Mouse (Mus musculus) lung, embryonic 14.5 days (tissue): ENCODE data around the gene Itpkb. TPM values are rescaled to one million over a fixed set of nuclear protein-coding genes. Genes with fewer than 3 reads are reported as not detected.

ENCODE experiments used
- ATAC-seq: fragments of 200-750 bp; cut with Nextera tagmentation; 2 replicates; pipeline ENCODE4 v1.8.0; 2017; ENCODE audit warnings: mild to moderate bottlenecking, moderate TSS enrichment, moderate library complexity; ENCODE audit not compliant: insufficient read depth
- DNase-seq: peaks from one replicate; pipeline ENCODE4 v3.0.0-alpha.2; 2015
- H3K27ac ChIP-seq: fragments of 300-500 bp; sonication (generic); 2 replicates; pipeline ENCODE4 v1.5.1; 2014; ENCODE audit warnings: low read depth, mild to moderate bottlenecking, moderate library complexity
- H3K27me3 ChIP-seq: fragments of 300-500 bp; sonication (generic); 2 replicates; pipeline ENCODE4 v1.6.1; 2014; ENCODE audit warnings: low read length, control low read depth; ENCODE audit not compliant: insufficient read depth
- H3K36me3 ChIP-seq: fragments of 300-500 bp; sonication (generic); 2 replicates; pipeline ENCODE4 v1.6.1; 2014; ENCODE audit warnings: control low read depth; ENCODE audit not compliant: insufficient read depth
- H3K4me1 ChIP-seq: fragments of 300-500 bp; sonication (generic); 2 replicates; pipeline ENCODE4 v1.6.1; 2014; ENCODE audit warnings: antibody characterized with exemption, control low read depth; ENCODE audit not compliant: insufficient read depth
- H3K4me2 ChIP-seq: fragments of 300-500 bp; sonication (generic); 2 replicates; pipeline ENCODE4 v1.6.1; 2014; ENCODE audit warnings: mild to moderate bottlenecking
- H3K4me3 ChIP-seq: fragments of 300-500 bp; sonication (generic); 2 replicates; pipeline ENCODE4 v1.5.1; 2014; ENCODE audit warnings: low read depth, low read length
- H3K9ac ChIP-seq: fragments of 300-500 bp; sonication (generic); 2 replicates; pipeline ENCODE4 v1.6.1; 2014
- H3K9me3 ChIP-seq: fragments of 300-500 bp; sonication (generic); 2 replicates; pipeline ENCODE4 v1.6.1; 2016; ENCODE audit warnings: low read depth, low read length, control low read depth
- CTCF ChIP-seq: IDR thresholded peaks from 2 replicates; pipeline ENCODE4 v1.5.1; 2016; ENCODE audit warnings: antibody characterized with exemption, low read depth
- WGBS: fragments of 180-500 bp; shearing (Covaris S2); extraction: QIAGEN DNeasy Blood & Tissue Kit; methylation state at CpG from one replicate; pipeline ENCODE4 v1.1.7; 2014; 5-methylcytosine and 5-hydroxymethylcytosine counted together
- polyA plus RNA-seq: library from polyadenylated mRNA; unstranded; fragments of >200 nt; fragmentation: Nextera tagmentation; extraction: Ambion mirVana; gene quantifications from 2 replicates; pipeline ENCODE4 v1.2.1, GENCODE M21; 2014

Itpkb gene
- polyA plus RNA-seq, 1 experiment from 2014 or later = 9.0 TPM

DNA sequence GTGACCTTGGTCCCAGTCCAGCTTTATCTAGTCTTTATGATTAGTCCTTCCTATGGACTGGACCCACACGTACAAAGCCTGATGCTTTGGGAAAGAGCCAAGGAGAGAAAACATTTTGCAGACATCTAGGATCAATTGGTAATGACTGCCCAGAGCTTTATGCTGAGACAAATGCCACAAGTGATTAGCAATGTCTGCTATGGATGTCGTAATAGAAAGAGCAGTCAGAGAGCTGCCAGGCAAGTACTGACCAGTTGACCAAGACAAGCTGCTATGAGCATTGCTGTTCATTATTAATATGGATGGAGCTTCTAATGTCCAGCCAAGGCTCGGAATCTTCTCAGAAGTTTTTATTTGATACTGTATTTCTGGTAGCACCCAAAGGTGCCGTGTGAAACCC, 109.2 kb downstream of the Itpkb start:
- TF ChIP-seq CTCF = no peak
- no peaks in the 10 kb centered on the region for H3K36me3 ChIP-seq
- no peak overlapping the region for H3K9ac ChIP-seq
- H3K27ac ChIP-seq = no peak overlapping the region
- DNase-seq (no peak), ATAC-seq (no peak)
- 57% methylated on average over 4 of the region's 4 CpGs for WGBS
- H3K4me1 ChIP-seq = no peaks in the 10 kb centered on the region
- H3K4me2 ChIP-seq = no peak overlapping the region
- no peak overlapping the region for H3K4me3 ChIP-seq
- H3K27me3 ChIP-seq = no peaks in the 10 kb centered on the region
- no peaks in the 10 kb centered on the region for H3K9me3 ChIP-seq

DNA sequence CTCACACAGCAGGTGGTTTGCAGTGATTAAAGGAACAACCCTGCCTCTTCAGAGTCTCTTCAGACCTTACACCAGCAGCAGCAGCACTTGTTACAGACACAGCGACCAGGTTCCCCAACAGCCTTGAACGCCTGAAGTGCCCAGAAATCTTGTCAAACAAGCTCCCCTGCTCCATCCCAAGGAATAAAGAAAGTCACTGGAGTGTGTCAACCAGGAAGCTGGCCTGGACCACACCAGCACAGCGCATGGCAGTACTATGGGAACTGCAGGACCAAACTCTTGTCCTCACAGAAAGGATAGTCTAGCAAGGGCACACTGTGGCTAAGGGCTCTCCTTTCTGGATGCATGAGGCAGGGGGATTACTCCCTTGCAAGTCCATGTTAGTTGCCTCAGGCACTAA, 114.1 kb downstream of the Itpkb start:
- 63% methylated on average over 3 of the region's 3 CpGs for WGBS
- no peak for DNase-seq
- no peak for TF ChIP-seq CTCF

DNA sequence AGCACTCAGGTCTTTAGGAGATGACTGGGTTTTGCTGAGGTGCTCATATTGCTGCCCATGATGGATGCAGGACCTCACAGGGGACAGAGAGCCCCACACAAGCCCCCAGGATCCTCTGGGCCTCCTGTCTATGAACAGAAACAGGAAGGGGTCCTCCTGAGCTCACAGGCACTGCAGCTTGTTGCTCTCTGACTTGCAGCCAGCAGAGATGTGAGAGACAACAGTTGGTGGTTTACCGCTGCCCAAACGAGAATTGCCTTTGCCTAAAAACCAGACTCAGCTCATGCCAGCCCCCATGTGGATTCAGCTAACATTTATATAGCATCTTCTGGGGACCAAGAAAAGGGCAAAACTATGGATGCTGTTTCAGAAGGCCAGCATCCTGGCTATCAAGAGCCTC, 119.4 kb downstream of the Itpkb start:
- Histone ChIP-seq H3K27ac (no peak overlapping the region), H3K4me2 (no peak overlapping the region), H3K9me3 (no peaks in the 10 kb centered on the region), H3K36me3 (no peaks in the 10 kb centered on the region), H3K4me3 (no peak overlapping the region), H3K4me1 (no peaks in the 10 kb centered on the region), H3K27me3 (no peaks in the 10 kb centered on the region), H3K9ac (no peak overlapping the region)
- 54% methylated on average over 2 of the region's 2 CpGs for WGBS
- no peak for TF ChIP-seq CTCF
- DNase-seq = no peak
- ATAC-seq = no peak

More for the DNA sequence above, 114.1 kb downstream of the Itpkb start:
- Histone ChIP-seq H3K4me1 (no peaks in the 10 kb centered on the region), H3K4me2 (no peak overlapping the region), H3K36me3 (no peaks in the 10 kb centered on the region), H3K9me3 (no peaks in the 10 kb centered on the region), H3K9ac (no peak overlapping the region), H3K27me3 (no peaks in the 10 kb centered on the region), H3K27ac (no peak overlapping the region), H3K4me3 (no peak overlapping the region)
- ATAC-seq = no peak

DNA sequence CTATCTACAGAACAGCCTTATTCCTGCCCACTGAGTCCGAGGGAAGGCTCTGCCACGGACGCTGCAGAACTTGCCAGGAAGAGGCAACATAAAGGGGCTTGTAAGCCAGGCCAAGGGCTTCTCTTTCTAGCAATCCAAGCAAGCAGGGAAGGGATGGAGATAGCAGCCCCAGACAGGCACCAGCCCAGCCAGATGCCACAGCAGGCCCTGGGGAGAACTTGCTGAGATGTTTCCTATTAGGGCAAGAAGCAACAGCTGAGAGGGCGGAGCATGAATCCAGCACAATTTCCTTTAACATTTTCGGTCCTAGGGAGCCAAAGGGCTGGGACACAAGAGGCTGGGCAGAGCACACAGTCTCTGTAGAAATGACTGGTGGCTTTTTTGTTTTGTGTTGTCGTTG, 128.0 kb downstream of the Itpkb start:
- Histone ChIP-seq H3K9me3 (no peaks in the 10 kb centered on the region), H3K27me3 (no peaks in the 10 kb centered on the region), H3K4me1 (no peaks in the 10 kb centered on the region), H3K36me3 (no peaks in the 10 kb centered on the region), H3K4me2 (no peak overlapping the region), H3K9ac (no peak overlapping the region), H3K4me3 (no peak overlapping the region), H3K27ac (no peak overlapping the region)
- WGBS = 50% methylated on average over 6 of the region's 6 CpGs
- TF ChIP-seq CTCF = no peak
- ATAC-seq (no peak), DNase-seq (peak; percentile 42)

DNA sequence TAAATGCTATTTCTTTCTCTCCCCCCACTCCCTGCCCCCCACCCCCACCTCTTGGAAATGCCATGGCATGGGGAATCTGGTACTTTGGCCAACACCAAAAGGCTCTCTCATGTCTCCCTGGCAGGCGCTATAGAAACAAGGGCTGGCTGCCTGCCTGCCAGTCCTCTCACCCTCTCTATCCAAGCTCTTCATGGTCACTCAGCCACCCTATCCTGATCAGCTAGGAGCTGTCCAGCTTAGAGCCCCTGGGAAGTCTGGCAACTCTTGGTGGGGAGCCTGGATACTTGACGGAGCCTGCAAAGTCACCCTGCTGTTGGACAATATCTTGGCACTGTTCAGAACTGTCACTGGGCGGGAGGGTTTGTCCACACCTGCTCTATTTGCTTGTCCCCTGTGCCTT, 128.4 kb downstream of the Itpkb start:
- ATAC-seq = no peak
- H3K27ac ChIP-seq = no peak overlapping the region
- no peak overlapping the region for H3K4me2 ChIP-seq

DNA sequence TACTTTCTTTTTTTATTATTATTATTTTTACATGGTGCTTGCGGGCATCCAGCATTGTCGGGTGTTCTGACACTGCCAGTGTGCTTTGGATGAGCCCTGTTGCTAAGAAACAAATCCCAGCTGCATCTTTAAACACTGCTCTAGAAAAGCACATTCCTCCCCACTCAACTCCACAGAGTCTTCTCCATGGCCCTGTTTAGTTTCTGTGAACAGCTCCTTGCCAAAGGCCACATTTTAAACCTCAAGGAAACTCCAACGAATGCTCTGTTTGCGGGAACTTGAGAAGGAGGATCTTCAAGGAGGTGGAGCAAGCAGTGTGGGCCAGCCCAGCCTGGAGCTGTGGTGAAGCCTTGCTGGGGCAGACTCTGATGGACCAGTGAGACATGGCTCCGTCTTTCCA, 130.4 kb downstream of the Itpkb start:
- no peak for ATAC-seq
- Histone ChIP-seq H3K27me3 (no peaks in the 10 kb centered on the region), H3K4me1 (no peaks in the 10 kb centered on the region), H3K4me3 (no peak overlapping the region), H3K9me3 (no peaks in the 10 kb centered on the region), H3K9ac (no peak overlapping the region), H3K4me2 (no peak overlapping the region), H3K27ac (no peak overlapping the region), H3K36me3 (no peaks in the 10 kb centered on the region)
- peak; percentile 41 for DNase-seq
- WGBS = 37% methylated on average over 5 of the region's 5 CpGs
- TF ChIP-seq CTCF = no peak

More for the DNA sequence above, 128.4 kb downstream of the Itpkb start:
- WGBS = 36% methylated on average over 3 of the region's 3 CpGs
- no peak overlapping the region for H3K4me3 ChIP-seq
- no peaks in the 10 kb centered on the region for H3K9me3 ChIP-seq
- H3K27me3 ChIP-seq = no peaks in the 10 kb centered on the region
- no peak for TF ChIP-seq CTCF
- DNase-seq = peak; percentile 56
- no peak overlapping the region for H3K9ac ChIP-seq
- no peaks in the 10 kb centered on the region for H3K36me3 ChIP-seq
- no peaks in the 10 kb centered on the region for H3K4me1 ChIP-seq

DNA sequence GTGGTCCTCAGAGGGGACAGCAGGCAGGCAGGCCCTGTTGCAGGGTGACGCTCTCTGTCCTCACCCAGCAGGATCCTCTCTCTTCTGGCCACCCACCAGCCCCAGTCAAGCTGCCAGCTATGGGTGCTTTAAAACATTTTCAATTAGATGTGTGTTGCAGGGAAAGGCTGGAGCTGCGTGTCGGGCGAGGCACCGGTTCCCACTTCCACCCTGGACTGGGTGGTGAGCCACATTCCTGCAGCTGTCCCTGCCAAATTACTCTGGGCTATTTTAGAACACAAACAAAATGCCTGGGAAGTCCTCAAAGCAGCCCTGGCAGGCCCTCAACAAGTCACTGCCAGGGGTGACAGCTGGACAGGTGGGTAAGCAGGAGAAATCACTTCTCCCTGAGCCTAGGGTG, 132.1 kb downstream of the Itpkb start:
- H3K4me3 ChIP-seq = no peak overlapping the region
- DNase-seq = no peak
- 61% methylated on average over 5 of the region's 5 CpGs for WGBS

DNA sequence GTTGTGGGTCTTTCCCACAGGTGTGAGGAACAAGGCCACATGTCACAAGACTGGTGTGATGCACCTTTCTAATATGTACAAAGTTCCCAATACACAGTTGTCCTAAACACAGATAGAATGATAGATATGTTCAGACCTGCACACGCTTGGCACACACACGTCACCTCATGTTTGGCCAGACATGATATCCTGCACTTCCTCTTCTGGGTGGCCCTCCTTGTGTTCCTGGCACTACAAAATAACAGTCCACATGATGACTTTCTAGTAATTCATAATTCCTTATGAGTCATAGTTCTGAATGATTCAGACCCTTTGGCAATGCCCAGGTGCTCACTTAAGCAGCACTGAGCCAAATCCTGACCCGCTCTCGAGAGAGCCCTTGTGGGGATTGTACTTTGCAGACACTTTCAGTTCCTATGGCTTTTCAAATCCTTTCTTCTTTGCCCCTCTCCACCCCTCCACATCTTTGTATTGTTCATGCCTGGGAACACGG, 132.7 kb downstream of the Itpkb start:
- H3K4me3 ChIP-seq = no peak overlapping the region
- no peak overlapping the region for H3K9ac ChIP-seq
- no peak for TF ChIP-seq CTCF
- DNase-seq = no peak
- no peaks in the 10 kb centered on the region for H3K36me3 ChIP-seq
- H3K27me3 ChIP-seq = no peaks in the 10 kb centered on the region
- WGBS = 84% methylated on average over 5 of the region's 5 CpGs
- H3K27ac ChIP-seq = no peak overlapping the region
- ATAC-seq = no peak
- no peak overlapping the region for H3K4me2 ChIP-seq
- no peaks in the 10 kb centered on the region for H3K4me1 ChIP-seq
- H3K9me3 ChIP-seq = no peaks in the 10 kb centered on the region

More for the DNA sequence above, 132.1 kb downstream of the Itpkb start:
- no peak overlapping the region; the same call in 1 of the 2 replicates for H3K9ac ChIP-seq
- no peaks in the 10 kb centered on the region for H3K9me3 ChIP-seq
- H3K4me2 ChIP-seq = no peak overlapping the region
- no peaks in the 10 kb centered on the region for H3K27me3 ChIP-seq
- H3K4me1 ChIP-seq = no peaks in the 10 kb centered on the region
- no peak for TF ChIP-seq CTCF
- H3K27ac ChIP-seq = no peak overlapping the region
- no peak for ATAC-seq
- H3K36me3 ChIP-seq = no peaks in the 10 kb centered on the region
